Mouse (Mus musculus): ENCODE data around the gene Tle2.
A peak's percentile ranks its signal among the peaks of the same experiment; 100 is the strongest.

Gene Tle2

DNA sequence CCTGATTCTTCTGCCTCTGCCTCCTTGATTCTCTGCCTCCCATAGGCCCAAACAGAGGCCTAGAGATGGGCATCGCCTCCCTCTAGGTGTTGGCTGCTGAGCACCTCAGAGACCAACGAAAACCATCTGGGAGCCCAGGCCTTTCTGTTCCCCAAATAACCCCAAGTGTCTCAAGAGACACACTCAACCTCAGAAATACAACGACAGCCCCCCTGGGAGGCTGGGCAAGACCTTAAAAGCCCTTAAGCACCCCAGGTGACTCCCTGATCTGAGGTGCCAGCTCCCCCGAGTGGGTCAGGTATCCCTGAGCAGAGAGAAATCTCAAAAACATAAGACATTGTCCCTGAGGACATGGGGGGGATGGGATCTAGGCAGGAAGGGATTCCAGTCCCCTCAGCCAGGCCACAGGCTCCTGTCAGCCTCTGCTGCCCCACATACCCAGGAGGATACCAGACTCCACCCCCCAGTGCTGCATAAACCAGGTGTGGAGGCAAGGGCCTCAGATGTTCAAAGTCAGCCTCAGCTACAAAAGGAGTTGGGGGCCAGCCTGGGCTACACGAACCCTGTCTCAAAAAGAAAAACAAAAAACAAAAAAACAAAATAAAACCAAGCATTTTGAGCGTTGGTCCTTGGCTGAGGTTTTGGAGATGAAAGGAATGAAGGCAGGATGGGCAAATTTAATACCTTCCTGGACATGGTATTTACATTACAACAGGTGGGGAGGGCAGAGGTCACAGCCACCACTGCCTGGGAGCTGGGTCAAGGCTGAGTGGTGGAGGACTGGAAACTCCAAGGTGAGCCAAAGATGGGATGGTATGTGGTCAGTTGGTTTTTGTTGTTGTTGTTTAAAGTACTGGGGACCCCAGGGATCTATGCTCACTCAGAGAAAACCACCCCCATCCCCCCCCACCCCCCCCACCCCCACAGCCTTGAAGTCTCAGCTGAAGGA, 20.3 kb upstream of the Tle2 start:
- peak; percentile 71 for DNase-seq (ENCODE audit: low read depth, low spot score)

DNA sequence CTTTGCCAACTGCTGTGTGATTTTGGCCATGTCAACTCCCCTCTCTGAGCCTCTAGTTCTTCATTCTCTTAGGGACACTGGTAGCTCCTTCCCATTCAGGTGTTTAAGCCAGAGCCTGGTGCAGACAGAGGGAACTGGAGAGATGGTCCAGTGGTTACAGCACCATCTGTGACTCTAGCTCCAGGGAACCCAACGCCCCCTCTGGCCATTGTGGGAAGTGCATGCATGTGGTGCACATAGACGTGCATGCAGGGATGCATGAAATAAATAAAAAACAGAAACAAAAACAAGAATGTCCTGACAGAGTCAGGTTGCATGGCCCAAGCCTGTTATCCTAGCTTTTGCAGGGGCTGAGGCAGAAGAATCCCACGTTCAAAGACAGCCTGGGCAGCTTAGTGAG, 18.1 kb upstream of the Tle2 start:
- peak; percentile 46 for DNase-seq (ENCODE audit: low read depth, low spot score)

DNA sequence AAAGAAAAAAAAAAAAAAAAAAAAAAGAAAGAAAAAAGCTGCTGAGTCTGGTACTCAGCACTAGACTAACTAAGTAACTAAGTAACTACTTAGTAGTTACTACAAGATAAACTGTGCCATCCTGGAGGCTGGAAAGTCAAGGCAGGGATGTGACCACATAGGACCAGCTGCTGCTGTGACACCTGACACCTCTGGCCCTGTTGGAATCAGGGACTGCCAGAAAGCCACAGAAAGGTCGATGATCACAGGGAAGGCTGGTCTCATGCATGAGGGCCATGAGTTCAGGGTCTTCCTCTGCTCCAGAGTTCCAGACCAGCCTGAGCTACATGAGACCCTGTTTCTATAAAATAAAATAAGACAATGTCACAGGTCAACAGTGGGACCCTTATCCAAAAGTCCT, 16.9 kb upstream of the Tle2 start:
- no peak for DNase-seq (ENCODE audit: low read depth, low spot score)

DNA sequence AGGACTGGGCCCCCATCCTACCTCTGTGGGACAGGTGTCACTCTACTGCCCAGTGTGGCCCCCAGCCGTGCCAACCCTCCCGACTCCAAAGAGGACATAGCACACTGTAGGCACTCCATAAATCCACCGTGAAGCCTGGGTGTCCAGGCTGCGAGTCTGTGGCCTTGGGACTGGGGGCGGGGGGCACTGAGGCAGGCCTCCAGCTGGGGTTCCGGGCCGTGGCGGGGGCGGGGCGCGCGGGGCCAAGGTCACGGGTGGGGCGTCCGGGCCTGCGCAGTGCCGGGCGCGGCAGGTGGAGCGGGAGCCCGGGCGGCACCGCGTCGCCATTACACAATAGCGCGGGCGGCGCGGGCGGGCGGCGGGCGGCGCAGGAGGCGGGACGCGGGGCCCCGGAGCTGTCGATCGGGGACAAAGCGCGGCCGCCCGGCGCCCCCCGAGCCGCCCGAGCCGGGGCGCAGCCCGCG, 15.2 kb upstream of the Tle2 start, which contains the start of gene Aes:
Gene Aes, plus strand, starts transcription at position 326 of the 464 bp plus-strand sequence.
- DNase-seq (ENCODE audit: low read depth, low spot score) = peak; percentile 61

DNA sequence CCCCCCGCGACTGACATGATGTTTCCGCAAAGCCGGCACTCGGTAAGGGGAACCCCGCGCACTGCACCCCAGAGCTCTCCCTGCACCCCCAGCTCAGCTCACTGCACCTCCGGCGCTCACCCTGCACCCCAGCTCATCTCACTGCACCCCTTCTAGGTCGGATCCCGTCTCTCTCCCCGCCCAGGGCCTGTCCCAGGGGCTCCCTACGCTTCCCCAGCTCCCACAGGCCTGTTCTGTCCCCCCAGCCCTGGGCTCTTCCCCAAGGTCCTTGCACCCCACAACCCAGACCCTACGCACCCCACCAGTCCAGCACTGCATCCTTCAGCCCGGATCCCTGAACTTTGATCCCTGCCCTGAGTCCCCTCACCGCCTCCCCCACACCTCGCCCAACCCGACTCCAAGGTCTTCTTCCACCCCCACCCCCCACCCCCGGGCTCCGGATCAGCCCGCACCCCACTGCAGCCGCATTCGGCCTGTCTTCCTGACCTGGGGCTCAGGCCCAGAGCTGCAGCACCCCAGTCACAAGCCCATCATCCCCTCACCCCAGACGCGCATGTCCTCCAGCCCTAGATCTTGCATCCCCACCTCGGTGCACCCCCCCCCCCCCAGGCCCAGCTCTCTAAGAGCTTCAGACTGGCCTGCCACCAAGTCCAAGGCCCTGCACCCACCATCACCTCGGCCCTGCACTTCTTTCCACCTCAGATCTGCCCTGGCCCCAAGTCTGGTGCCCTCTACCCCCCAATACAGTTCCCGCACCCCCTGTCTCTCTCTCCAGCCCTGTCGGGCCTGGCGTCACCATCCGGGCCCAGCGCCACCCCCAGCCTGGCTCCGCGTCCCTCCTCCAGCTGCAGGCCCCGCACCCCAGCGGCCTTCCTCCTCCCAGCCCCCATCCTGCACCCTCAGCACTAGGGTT, 14.5 kb upstream of the Tle2 start:
- peak; percentile 84 for DNase-seq (ENCODE audit: low read depth, low spot score)

DNA sequence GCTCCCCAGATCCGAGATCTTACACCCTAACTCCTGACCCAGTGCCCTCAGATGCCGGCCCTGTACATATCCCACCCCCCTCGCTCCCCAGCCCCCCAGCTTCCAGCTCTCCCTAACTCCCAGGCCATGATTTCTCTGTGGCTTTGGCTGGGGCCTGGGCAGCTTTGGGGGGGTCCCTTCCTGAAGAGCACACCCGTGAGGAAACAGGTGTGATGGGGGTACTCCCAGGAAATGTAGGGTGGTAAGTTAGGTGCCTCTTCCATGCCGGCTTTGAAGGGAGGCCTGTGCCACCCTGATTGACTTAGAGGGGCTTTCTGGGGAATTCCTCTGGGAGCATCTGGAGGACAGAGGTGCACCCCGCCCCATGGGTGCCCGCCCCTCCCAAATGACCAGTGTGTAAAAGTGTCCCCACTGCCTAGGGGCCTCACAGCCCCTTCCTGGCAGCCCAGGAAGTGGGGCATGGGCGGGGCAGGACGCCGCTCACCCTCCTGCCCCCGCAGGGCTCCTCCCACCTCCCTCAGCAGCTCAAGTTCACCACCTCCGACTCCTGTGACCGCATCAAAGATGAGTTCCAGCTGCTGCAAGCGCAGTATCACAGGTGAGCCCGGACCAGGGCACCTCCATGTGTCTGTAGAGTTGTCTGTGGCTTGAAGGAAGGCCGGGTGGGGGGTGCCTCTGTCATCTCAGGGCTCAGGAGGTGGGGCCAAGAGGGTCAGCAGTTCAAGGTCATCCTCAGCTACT, 13.5 kb upstream of the Tle2 start:
- DNase-seq (ENCODE audit: low read depth, low spot score) = peak; percentile 90

DNA sequence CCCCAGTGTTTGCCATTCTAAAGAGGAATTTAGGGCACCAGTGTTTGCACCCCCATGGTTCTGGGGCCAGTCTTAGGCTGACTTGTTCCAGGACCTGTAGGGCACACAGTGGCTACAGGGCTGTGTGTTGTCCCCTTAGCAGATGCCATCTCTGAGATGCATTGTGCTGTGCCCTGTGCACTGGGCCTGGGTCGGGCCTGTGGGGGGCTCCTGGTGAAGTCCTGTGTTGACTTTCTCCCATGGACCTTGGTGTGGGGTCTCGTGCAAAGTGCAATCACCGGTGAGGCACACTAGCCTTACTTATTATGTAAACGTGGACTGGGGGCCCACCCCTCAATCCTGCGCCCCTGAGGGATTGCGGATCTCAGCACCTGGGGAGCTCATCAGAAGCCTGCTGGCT, 11.9 kb upstream of the Tle2 start:
- DNase-seq (ENCODE audit: low read depth, low spot score) = no peak

DNA sequence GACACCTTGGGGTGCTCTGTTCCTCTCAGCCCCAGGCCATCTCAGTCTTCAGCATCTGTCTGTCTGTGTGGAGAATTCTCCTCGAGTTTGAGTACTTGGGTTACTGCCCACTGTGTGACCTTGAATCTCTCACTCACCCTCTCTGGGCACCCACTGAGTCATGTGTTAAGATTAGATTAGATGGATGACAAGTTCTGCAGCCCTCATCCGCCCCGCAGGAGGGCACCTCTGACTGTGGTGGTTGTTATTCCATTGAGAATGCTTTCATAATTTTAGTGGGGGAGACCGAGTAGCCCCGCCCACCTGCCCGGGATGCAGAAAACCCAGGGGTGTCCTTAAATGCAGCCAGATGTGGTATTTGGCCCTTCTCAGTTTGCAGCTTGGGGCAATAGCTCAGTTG, 10.9 kb upstream of the Tle2 start:
- no peak for DNase-seq (ENCODE audit: low read depth, low spot score)

DNA sequence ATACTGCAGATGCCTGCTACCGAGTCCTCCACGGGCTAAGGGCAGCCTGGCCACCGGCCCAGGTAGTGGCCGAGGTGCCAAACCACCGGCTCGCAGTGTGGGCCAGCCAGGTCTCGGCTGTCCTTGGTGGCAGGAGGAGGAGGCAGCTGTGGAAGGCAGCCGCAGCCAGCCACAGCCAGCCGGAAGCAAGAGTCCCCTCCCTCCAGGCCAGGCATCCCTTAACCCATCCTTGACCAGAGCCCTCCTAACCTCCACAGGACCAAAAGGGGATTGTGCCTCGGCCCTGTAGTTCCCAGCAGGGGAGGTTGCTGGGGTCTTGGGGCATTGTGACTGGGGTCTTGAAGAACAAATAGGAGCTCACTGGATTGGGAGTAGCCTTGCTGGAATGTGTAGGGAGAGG, 10.1 kb upstream of the Tle2 start:
- DNase-seq (ENCODE audit: low read depth, low spot score) = no peak

DNA sequence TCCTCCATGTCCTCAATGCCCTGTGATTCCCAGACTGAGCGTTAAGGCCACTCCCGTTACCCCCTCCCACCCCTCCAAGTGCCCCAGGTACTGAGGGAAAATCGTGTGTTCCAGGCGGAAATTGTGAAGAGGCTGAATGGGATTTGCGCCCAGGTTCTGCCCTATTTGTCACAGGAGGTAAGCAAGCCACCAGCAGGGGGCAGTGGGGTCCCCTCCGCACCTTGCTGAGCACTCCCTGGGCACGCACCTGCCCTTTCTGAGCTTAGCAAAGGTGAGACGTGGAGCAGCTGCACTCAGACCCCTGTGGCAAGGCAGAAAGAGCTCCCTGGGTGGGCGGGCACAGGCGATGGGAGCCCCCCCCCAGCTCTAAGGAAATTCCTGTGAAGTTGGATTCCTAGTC, 9.6 kb upstream of the Tle2 start:
- DNase-seq (ENCODE audit: low read depth, low spot score) = peak; percentile 66

DNA sequence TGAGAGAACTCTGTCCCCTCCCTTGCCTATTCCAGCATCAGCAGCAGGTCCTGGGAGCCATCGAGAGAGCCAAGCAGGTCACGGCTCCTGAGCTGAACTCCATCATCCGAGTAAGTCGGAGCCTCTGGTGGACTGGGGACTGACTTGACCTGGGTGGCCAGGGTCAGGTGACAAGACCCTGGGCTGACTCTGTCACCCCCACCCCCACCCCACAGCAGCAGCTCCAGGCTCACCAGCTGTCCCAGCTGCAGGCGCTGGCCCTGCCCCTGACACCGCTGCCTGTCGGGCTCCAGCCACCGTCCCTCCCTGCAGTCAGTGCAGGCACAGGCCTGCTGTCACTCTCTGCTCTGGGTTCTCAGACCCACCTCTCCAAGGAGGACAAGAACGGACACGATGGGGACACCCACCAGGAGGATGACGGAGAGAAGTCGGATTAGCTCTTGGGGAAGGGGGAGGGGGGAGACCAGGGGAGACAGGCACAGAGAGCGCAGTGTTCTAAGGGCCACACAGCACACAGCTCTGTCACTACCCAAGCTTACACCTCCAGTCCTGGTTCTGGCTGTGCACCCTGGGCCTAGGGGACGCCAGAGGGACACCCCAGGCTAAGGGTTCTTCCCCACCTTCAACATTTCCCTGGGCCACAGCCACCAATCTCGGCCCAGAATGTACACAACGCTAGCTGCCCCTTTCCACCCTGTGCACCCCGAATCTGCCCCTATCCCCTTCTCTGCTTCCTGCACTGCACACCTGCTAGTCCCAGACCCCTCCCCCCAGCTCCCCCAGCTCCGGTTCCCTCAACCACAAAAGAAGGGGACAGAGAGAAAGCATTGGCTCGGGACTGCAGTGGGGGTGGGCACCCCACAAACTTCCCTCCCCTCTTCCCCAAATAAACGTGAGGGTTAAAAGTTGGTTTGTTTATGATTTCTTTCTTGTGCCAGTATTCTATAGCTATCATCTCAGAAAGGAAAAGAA, 8.8 kb upstream of the Tle2 start:
- DNase-seq (ENCODE audit: low read depth, low spot score) = no peak

DNA sequence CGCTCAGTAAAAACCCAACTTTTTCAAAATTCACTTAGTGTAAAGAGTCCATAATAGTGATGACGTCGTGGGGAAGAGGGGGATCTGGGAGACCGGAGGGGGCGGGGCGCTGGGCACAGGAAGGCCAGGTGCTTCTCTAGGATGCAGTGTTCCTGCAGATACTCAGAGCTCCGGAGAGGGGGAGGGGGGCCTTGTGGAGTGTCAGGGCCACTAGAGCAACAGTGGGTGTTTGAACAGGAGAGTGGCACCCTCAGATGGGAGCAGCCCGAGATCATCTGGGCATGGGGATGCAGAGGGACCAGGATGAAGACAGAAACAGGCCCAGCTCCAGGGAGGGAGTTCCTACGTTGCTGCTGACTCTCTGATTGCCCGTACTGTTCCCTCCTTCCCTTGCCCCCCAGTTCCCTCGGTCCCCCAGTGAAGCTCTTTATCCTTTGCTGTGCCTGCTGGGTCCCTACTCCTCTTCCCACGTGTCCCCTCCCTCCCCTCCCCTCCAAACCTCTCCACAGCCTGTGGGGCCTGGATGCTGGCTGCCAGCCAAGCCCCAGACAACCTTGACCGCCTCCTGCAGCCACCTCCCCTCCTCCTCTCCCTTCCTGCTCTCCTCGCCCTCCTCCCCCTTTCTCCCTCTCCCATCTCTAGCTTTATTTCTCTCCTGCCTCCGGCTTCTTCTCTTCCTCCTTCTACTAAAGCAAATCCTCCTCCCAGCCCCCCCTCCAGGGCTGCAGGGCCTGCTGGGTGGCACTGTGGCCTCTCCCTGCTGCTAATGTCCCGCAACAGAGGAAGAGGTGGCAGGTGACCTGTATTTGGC, 5.8 kb upstream of the Tle2 start:
- no peak for DNase-seq (ENCODE audit: low read depth, low spot score)

DNA sequence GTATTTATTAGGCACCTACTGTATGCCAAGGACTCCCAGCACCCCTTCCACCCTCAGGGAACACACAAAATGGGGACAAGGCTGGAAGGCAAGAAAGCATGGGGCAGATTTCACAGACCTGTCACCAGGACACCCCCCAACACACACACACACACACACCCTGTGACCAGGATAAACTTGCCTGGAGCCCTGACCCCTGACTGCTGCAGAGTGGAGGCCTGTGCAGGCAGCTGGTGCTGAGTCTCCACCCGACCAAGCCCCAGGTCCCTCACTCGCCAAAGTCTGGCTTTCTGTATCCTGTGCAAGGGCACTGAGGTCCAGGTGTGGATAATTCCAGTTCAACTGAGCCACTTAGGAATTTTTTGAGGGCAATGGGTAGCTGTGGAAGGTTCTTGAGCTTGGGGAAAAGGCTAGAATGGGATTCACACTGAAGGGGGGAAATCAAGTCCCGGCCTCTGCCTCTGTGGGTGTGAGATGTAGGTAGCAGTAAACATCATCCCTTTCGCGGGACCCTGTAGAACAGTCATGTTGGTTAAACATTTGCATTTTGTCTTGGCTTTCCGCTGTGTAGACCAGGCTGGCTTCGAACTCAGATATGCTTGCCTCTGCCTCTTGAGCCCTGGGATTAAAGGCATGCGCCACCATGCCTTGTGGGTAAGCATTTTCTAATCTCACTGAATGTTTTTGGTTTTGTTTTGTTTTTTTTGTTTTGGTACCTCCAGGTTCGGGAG, 4.7 kb upstream of the Tle2 start:
- no peak for DNase-seq (ENCODE audit: low read depth, low spot score)

DNA sequence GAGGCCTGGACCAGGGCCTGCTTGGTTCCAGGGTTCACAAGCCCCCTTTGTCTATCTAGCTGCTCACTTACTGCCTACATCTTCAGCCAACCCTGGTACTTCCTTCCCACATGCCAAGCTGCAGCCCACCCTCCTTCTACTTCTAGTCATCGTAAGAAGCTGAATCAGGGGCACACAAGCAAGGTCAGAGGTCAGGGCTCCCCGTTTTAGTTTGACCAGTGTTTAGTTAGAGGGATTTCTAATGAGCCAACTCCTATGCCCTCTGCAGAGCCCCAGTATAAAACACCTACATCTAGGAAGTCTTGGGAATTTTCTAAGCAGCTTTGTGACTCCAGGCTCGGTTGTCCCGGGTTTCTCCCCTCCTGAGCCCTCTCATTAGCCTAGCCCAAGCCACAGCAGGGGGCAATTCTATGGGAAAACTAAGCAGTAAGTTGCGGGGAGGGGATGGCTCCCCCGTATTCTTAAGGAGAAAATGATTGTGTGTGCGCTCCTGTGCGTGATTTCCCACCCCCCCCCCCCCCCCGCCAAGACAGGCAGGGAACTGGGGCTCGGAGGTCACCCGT, 4.0 kb upstream of the Tle2 start:
- no peak for DNase-seq (ENCODE audit: low read depth, low spot score)

DNA sequence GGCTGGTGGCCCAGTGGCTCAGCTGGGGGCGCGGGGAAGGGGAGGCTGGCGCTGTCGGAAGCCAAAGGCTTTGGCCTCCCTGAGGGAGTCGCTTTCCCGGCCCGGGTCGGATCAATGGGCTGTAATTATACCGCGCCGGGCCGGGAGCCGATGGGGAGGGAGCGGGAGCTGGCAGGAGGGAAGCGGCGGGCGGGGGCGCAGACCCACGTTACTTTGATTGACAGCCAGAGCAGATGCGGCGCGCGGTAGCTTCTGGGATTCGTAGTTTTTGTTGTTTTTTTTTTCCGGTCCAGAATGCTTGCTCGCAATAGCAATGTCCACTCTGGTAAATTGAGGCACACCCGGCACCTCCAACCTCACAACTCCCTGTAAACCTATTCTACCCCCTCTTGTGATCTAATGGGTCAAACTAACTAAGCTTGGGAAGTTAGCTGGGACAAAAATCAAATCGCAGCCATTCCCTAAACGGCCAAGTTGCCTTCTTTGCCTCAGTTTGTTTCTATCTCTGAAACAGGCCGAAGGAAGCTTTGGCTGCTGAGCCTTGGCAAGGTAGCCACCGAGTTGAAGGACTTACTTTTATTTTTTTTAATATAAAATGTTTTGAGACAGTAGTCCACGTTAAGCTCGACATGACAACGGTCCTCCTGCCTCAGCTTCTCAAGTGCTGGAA, 3.4 kb upstream of the Tle2 start:
- DNase-seq (ENCODE audit: low read depth, low spot score) = peak; percentile 91

DNA sequence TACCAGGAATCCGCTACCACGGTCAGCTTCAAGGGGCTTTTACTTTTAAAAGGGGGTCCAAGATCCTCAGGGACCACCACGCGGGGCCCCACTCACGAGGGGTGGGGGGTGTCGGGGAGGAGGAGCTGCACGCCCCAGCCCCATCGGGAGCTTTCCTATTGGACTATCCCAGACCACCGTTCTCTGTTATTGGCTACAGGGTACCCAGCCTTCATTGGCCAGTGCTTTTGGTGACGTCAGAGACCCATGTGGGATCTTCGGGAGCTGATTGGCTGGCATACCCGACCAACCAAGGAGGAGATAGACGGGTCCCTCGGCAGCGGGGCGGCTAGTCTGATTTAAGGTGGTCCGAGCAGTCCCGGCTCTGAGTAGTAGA, 2.9 kb upstream of the Tle2 start:
- peak; percentile 97 for DNase-seq (ENCODE audit: low read depth, low spot score)

DNA sequence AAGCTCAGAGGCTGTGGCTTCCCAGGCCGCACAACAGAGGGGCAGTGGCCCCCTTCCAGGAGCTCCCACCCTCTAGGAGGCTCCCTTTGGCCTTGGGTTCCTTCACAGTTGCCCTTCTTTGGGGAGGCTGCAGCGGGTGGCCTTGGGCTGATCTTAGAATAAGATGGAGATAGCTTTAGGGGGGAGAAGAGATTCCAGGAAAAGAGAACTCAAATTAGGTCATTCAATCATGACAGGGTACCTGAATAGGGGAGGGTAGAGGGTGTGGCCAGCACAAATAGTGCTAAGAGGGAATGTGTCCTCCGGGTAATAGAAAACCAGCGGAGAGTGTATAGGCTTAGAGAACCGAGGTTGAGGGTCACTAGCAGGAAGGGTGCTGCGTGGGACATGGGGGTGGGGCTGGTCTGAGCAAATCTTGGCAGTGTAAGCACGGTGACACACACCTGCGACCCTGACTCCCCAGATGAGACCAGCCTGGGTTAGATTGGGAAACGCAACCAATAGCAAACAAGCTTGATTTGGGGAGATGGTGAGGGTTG, 2.2 kb upstream of the Tle2 start:
- DNase-seq (ENCODE audit: low read depth, low spot score) = no peak

DNA sequence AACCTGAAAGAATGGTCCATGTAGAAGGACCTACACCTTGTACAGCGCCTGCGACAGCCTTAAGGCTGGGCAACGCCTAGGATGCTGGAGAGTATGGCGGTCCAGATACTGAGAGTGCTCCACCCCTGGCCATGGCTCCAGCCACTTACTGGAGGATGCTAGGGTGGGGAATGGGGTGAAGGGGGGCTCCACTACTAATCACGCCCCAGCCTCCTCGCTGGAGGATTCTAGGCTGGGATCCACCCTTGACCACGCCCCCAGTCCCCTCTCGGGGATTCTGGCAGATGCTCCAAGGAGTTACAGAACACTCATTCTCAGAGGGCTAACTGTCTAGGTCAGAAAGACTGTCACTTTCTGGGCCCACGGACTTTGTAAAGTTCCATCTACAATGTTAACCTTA, 1.4 kb upstream of the Tle2 start:
- DNase-seq (ENCODE audit: low read depth, low spot score) = no peak
